Mouse (Mus musculus) C2C12 (cell line): ENCODE results near the gene Afmid.

Experiments
- CTCF ChIP-seq: IDR thresholded peaks from one replicate; pipeline ENCODE4 v1.5.1; 2011; ENCODE audit not compliant: control insufficient read depth, insufficient read depth, insufficient read length
- MAX ChIP-seq: IDR thresholded peaks from one replicate; pipeline ENCODE4 v1.6.1; 2011; ENCODE audit warnings: mild to moderate bottlenecking, control low read depth
- MYOG ChIP-seq: IDR thresholded peaks from one replicate; pipeline ENCODE4 v1.6.1; 2011; ENCODE audit not compliant: control insufficient read depth, insufficient read length; ENCODE audit errors: extremely low read depth
- USF1 ChIP-seq: IDR thresholded peaks from one replicate; pipeline ENCODE4 v1.6.1; 2011; ENCODE audit warnings: low read depth, mild to moderate bottlenecking, control low read depth, moderate library complexity

DNA sequence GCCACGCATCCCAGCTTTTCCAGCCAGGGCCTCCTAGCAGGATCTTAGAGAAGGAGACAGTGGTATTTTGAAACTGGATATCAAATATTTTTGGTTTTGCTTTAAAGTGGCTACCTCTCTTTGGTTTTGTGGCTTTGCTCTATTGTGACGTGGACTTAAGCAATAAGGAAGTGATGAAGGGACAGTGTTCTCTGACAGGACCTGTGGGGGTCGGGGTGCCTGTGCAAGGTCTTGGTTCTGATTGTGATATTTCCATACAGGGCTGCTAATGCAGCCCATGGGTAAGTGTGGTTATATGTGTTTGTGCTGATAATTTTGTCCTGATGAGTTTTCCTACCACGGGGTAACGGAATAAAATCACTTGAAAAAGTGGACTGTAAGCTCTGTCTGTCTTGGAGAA lies 29.6 kb downstream of the Afmid start:
- no peak for TF ChIP-seq MYOG
- no peak for TF ChIP-seq CTCF
- TF ChIP-seq MAX: no peak
- no peak for TF ChIP-seq USF1
